Mouse (Mus musculus): ENCODE results near the gene Ank. TPM values are rescaled to one million over a fixed set of nuclear protein-coding genes. Genes with fewer than 3 reads are reported as not detected.

Gene Ank
- polyA plus RNA-seq, 1 experiment from 2014 or later = 8.4 TPM

DNA sequence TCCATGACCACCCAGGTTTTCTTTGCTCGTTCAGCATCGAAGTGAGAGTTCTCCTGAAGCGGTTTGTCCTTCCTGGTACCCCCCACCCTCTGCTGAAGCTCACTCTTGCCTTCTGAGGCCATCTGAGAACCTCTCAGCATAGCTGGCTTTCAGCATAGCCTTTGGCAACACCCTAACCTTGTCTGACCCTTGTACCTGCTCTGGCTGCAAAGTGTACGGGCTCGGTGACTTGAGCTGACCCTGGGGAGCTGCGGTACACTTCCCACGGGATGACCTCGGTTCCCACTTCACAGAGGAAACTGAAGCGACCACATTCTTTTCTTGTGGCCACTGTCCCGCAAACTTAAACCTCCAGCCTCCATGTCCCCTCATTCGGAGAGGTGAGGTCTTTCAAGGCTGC, 93.8 kb downstream of the Ank start:
- 83% methylated on average over 11 of the region's 11 CpGs for WGBS
- DNase-seq (ENCODE audit: low spot score) = no peak
- peaks cover 13% of the 10 kb centered on the region for H3K4me1 ChIP-seq
- H3K4me3 ChIP-seq = no peak overlapping the region
- no peaks in the 10 kb centered on the region for H3K27me3 ChIP-seq (ENCODE audit: insufficient read depth, poor library complexity, severe bottlenecking)
- H3K9me3 ChIP-seq = no peaks in the 10 kb centered on the region
- peaks cover 15% of the 10 kb centered on the region; the same call in 1 of the 2 replicates for H3K36me3 ChIP-seq
- no peak overlapping the region for H3K27ac ChIP-seq

DNA sequence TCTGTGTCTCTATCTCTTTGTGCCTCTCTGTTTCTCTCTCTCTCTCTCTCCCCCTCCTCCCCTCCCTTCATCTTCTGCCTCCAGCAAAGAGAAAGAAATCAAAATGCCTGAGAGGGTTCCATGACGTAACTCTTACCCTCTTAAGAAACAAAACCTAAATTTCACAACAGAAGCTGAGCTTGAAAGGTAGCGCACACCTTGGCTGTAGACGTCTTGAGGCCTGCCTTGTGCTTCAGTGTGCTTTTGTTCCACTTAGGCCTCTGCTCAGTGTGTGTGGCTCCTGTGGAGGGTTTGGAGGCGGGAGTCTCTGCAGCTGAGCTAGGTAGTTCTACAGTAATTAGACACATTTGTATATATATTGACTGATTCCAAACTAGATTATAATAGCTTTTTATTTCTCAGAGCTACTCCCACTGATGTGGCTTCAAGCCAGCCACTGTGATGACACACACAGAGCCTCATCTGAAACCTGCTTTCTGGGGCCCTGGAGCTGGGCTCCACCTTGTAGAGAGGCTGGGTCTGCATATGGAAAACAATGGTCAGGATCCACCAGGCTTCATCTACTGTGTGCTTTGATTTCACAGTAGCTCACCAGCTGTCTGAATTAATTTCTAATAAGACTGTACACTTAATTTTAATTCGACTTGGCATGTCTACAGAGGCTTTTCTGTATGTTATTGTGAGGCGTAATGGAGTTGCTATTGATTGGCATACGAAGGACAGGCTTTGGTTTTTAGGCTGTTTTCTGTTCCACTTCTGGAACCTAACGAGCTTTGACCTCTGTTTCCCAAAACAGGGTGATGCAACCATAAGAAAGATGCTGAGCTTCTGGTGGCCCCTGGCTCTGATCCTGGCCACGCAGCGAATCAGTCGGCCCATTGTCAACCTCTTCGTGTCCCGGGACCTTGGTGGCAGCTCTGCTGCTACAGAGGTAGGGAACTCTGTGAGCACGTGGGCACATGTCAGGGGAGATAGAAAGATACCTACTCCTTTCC, 97.9 kb downstream of the Ank start:
- H3K9me3 ChIP-seq = no peaks in the 10 kb centered on the region
- no peak overlapping the region for H3K4me3 ChIP-seq
- no peak for DNase-seq (ENCODE audit: low spot score)
- WGBS = 90% methylated on average over 14 of the region's 14 CpGs
- H3K4me1 ChIP-seq = peaks cover 13% of the 10 kb centered on the region
- H3K27me3 ChIP-seq (ENCODE audit: insufficient read depth, poor library complexity, severe bottlenecking) = no peaks in the 10 kb centered on the region
- H3K36me3 ChIP-seq = peaks cover 26% of the 10 kb centered on the region; the same call in 1 of the 2 replicates
- no peak overlapping the region for H3K27ac ChIP-seq

DNA sequence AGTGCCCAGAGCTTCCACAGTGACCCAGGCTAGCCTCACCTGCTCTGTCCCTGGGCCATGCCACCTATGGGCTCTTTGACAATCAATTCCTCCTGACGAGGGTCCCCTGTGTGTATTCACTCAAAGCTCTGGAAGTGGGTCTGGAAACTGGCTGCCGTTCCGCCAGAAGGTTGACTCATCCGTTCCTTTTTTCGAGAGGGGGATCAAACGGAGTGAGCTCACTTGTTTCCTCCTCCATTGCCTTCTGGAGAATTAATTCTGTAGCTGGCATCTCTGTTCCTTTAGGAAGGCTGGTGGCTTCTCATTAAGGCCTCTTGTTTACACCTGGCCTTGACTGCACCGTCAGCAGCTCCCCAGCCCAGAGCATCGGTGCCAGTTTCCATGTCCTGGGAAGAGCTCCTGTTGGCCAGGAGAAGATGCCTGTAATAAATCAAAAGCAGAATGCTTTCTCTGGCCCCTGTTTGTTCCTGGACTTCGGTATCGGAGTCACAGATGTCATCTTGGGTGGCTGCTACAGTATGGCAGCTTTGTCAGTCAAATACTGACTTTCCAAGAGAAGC, 99.2 kb downstream of the Ank start:
- Histone ChIP-seq H3K27ac (no peak overlapping the region), H3K27me3 (ENCODE audit: insufficient read depth, poor library complexity, severe bottlenecking) (no peaks in the 10 kb centered on the region), H3K36me3 (peaks cover 27% of the 10 kb centered on the region; the same call in 1 of the 2 replicates), H3K4me1 (peaks cover 6% of the 10 kb centered on the region), H3K4me3 (no peak overlapping the region), H3K9me3 (no peaks in the 10 kb centered on the region)
- WGBS = 89% methylated on average over 10 of the region's 10 CpGs
- DNase-seq (ENCODE audit: low spot score) = no peak

DNA sequence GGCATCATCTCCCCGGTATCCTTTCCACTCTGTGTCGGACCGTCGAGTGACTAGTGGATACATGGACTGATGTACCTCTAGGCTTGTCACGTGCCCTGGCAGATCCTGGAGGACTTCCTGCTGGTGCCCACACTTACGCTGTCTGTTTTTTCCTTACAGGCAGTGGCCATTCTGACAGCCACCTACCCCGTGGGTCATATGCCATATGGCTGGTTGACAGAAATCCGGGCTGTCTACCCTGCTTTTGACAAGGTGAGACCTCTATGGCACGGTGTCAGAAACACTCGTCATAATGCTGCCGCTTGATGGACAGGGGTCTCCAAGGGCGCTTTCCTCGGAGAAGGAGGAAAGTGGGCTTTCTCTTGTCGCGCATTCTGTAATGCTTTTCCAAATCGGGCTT, 100.9 kb downstream of the Ank start:
- no peak for DNase-seq (ENCODE audit: low spot score)
- Histone ChIP-seq H3K9me3 (no peaks in the 10 kb centered on the region), H3K27me3 (ENCODE audit: insufficient read depth, poor library complexity, severe bottlenecking) (no peaks in the 10 kb centered on the region), H3K4me1 (peaks cover 7% of the 10 kb centered on the region; the same call in 1 of the 2 replicates), H3K4me3 (no peak overlapping the region), H3K36me3 (peaks cover 35% of the 10 kb centered on the region), H3K27ac (no peak overlapping the region)
- 88% methylated on average over 16 of the region's 16 CpGs for WGBS

DNA sequence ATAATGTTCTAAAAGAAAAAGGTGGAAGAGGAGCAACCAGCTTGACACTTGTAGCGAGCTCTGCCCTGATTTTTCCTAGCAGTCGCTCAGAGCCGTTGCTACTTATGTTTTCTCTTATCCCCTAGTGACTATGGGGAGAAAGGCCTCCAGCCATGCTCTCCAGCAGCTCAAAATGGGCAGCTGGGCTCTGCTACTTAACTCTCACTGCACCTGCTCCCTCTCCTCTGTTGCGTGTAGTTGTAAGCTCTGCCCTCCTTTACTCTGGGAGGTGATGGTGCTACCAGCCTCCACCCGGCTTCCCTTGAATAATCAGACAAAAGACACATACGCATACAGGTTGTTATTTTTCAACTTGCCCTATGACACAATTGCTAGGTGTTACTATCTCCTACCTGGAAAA, 101.9 kb downstream of the Ank start:
- WGBS = 95% methylated on average over 6 of the region's 6 CpGs
- H3K4me1 ChIP-seq = peaks cover 7% of the 10 kb centered on the region; the same call in 1 of the 2 replicates
- no peak for DNase-seq (ENCODE audit: low spot score)
- peaks cover 41% of the 10 kb centered on the region for H3K36me3 ChIP-seq
- no peaks in the 10 kb centered on the region for H3K27me3 ChIP-seq (ENCODE audit: insufficient read depth, poor library complexity, severe bottlenecking)
- H3K27ac ChIP-seq = no peak overlapping the region
- H3K9me3 ChIP-seq = no peaks in the 10 kb centered on the region
- no peak overlapping the region for H3K4me3 ChIP-seq

DNA sequence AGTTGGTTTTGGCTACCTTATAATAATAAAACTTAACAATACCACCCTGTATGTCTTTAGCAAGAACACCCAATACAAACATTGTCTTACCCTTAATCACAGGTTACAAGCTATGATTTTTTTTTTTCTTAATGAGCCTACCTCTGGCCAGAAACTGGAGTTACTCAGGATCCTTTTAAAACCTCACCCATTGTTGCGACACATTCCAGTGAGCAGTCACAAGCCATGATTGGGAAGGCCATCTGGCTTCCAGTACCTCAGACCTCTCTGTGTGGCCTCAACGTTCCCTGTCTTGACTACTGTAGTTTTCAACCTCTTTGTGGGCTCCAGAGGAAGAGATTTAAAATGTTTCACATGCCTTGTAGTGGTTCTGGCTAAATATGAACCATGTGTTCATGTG, 103.4 kb downstream of the Ank start:
- no peaks in the 10 kb centered on the region for H3K9me3 ChIP-seq
- 79% methylated on average over 2 of the region's 2 CpGs for WGBS
- no peak overlapping the region for H3K27ac ChIP-seq
- no peak for DNase-seq (ENCODE audit: low spot score)
- no peak overlapping the region for H3K4me3 ChIP-seq
- H3K4me1 ChIP-seq = peaks cover 7% of the 10 kb centered on the region; the same call in 1 of the 2 replicates
- peaks cover 39% of the 10 kb centered on the region for H3K36me3 ChIP-seq
- no peaks in the 10 kb centered on the region for H3K27me3 ChIP-seq (ENCODE audit: insufficient read depth, poor library complexity, severe bottlenecking)

DNA sequence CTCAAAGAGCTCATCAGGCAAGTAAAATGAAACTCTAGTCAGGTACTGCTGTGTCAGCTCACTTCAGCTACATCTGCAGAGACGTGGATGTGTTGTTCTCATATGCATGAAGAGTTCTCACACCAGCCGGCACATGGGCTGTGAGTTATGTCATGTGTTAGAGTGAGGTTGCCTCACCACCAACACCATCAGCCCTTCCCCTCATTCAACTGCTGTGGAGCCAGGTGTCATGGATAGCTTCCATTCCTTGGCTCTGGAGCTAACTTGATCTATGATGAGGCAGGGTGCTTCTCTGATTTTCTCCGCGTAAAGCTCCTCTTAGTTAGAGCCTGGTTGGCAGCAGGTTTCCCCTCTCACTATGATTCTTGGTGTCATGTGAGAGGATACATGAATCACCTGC, 103.9 kb downstream of the Ank start:
- H3K9me3 ChIP-seq = no peaks in the 10 kb centered on the region
- DNase-seq (ENCODE audit: low spot score) = no peak
- H3K4me1 ChIP-seq = peaks cover 8% of the 10 kb centered on the region; the same call in 1 of the 2 replicates
- no peak overlapping the region for H3K27ac ChIP-seq
- peaks cover 37% of the 10 kb centered on the region for H3K36me3 ChIP-seq
- H3K4me3 ChIP-seq = no peak overlapping the region
- WGBS = 89% methylated on average over 4 of the region's 4 CpGs
- H3K27me3 ChIP-seq (ENCODE audit: insufficient read depth, poor library complexity, severe bottlenecking) = no peaks in the 10 kb centered on the region

DNA sequence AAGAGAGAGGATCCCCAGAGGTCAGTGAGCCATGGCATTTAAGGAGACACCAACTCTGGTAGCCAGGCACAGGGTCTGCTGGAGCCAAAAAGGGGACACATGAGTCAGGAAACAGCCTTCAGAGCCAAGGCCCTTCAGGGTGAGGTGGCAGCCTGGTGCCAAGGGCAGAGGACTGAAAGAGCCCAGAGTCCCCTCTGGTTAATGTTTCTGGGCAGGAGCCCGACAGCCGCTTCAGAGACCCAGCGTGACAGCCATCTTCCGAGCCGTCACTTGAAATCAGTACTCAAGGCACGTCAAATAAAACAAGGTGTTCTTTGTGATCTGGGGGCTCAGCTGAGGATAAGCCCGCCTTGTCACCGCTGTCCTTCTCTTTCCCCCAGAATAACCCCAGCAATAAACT, 104.7 kb downstream of the Ank start:
- H3K4me3 ChIP-seq = no peak overlapping the region
- no peak for DNase-seq (ENCODE audit: low spot score)
- 74% methylated on average over 8 of the region's 8 CpGs for WGBS
- peaks cover 35% of the 10 kb centered on the region for H3K36me3 ChIP-seq
- no peaks in the 10 kb centered on the region for H3K9me3 ChIP-seq
- H3K4me1 ChIP-seq = peaks cover 15% of the 10 kb centered on the region
- no peak overlapping the region for H3K27ac ChIP-seq
- no peaks in the 10 kb centered on the region for H3K27me3 ChIP-seq (ENCODE audit: insufficient read depth, poor library complexity, severe bottlenecking)

DNA sequence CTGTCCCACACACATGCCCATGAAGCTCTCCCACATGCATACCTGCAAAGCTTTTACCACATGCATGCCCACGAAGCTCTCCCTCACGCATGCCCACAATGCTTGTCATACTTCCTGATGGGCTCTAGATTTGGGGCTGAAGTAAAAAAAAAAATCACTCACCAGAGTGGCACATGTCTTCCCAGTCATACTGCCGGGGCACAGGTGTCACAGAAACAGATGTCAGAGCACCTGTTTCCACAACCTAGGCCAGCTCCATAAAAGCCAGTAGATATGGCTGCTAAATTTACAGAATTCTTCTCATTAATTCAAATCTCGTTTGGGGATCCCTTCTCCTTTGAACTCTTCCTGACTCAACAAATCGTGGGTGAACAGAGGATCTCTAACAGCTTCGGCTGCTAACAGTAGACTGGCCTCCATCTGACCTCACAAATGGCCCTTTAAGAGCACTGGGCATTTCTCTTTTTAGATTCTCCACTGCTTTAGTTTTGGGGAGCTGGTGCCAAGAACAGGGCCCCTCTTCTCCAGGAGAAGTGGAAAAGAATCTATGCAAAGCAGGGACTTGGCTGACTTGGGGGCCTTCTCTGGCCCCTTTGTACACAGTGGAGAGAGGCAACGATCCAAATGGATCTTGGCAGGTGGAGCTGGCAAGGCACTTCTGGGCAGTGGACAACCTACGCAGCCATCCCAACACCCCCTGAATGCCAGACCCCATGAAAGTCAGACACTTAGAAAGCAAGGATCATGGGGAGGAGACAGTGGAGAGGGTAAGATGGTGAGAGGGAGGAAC, 108.7 kb downstream of the Ank start:
- no peak overlapping the region for H3K4me3 ChIP-seq
- H3K27ac ChIP-seq = no peak overlapping the region
- WGBS = 85% methylated on average over 8 of the region's 8 CpGs
- no peaks in the 10 kb centered on the region for H3K9me3 ChIP-seq
- peaks cover 19% of the 10 kb centered on the region for H3K4me1 ChIP-seq
- no peaks in the 10 kb centered on the region for H3K27me3 ChIP-seq (ENCODE audit: insufficient read depth, poor library complexity, severe bottlenecking)
- DNase-seq (ENCODE audit: low spot score) = no peak
- peaks cover 17% of the 10 kb centered on the region for H3K36me3 ChIP-seq

DNA sequence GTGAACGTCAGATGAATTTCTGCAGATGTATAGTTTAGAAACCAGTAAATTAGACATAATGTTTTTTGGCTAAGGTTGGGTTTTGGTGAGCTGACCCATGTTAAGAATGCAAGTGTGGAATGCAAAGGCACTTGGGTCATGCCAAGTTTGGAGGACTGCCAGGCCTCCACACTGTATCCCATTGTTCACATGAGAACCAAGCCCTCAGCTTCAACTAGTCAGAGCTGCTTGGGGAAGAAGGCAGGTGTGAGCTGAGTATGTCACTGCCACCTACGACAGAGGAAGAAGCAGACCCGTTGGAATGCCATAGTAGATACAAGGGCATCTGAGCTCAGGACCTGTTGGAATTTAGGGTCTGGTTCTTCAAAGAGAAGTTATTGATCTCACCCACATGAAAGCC, 109.5 kb downstream of the Ank start:
- Histone ChIP-seq H3K4me1 (peaks cover 19% of the 10 kb centered on the region), H3K27me3 (ENCODE audit: insufficient read depth, poor library complexity, severe bottlenecking) (no peaks in the 10 kb centered on the region), H3K36me3 (peaks cover 17% of the 10 kb centered on the region), H3K27ac (peak overlapping the region; percentile 22; the same call in 1 of the 2 replicates), H3K9me3 (no peaks in the 10 kb centered on the region), H3K4me3 (no peak overlapping the region)
- WGBS = 70% methylated on average over 3 of the region's 3 CpGs
- DNase-seq (ENCODE audit: low spot score) = no peak

DNA sequence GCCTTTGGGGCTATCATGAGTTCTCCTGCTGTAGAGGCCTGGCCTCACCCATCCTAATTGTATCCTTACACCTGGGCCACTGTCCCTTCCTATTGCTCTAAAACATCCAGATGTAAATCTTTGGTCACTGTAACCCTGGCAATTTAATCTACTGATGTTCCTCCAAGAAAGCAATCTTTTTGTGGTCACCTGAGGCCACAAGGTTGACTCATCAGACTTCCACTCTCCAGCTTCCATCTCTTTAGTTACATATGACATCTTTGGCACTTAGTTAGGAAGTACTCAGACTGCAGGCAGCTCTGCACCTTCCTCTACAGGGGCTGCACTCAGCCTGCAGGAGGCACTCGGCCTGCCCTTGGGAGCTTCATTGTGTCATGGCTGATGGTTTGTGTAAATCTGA, 110.4 kb downstream of the Ank start:
- 78% methylated on average over 1 of the region's 1 CpGs for WGBS
- DNase-seq (ENCODE audit: low spot score) = no peak

DNA sequence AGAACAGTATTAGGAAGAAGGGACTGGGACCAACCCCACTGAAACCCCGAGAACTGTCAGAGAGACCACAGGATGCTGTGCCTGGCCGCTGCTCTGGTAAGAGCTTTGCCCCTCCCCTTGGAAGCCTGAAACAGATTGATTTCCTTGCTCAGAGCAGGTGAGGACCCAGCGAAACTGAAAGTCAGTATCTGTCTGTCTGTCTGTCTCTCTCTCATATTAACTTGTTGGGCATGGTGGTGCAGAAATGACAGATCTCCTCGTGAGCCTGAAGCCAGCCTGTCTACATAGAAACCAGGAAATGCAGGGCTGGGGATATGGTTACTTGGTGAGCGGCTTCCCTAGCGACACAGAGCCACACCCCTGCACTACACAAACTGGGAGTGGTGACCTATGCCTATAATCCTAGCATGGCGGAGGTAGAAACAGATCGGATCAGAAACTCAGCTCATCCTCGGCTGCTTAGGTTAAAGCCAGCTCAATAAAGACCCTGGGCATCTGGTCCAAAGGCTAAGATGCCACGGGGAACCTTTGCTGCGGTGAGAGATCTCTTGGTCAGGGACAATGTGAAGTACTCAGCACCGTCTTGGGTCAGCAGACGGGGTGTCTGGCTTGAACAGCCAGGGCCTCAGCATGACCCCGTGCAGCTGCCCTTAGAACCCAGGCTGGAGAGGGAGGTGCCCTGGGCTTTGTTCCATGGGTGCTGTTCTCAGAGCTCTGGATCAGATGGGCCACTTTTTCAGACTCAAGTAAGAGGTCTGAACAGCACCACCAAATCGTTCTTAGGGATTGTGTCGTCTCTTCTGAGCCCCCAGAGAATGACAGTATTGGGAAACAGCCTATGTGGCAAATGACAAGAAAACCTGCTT, 111.7 kb downstream of the Ank start:
- 77% methylated on average over 16 of the region's 16 CpGs for WGBS
- Histone ChIP-seq H3K27ac (no peak overlapping the region), H3K4me1 (peaks cover 21% of the 10 kb centered on the region), H3K4me3 (no peak overlapping the region), H3K9me3 (no peaks in the 10 kb centered on the region), H3K27me3 (ENCODE audit: insufficient read depth, poor library complexity, severe bottlenecking) (no peaks in the 10 kb centered on the region), H3K36me3 (peaks cover 10% of the 10 kb centered on the region; the same call in 1 of the 2 replicates)
- no peak for DNase-seq (ENCODE audit: low spot score)

More for the DNA sequence above, 110.4 kb downstream of the Ank start:
- Histone ChIP-seq H3K27me3 (ENCODE audit: insufficient read depth, poor library complexity, severe bottlenecking) (no peaks in the 10 kb centered on the region), H3K27ac (no peak overlapping the region), H3K9me3 (no peaks in the 10 kb centered on the region), H3K36me3 (peaks cover 12% of the 10 kb centered on the region), H3K4me3 (no peak overlapping the region), H3K4me1 (peaks cover 21% of the 10 kb centered on the region)

Data from heart, embryonic 10.5 days (tissue).